Mouse (Mus musculus): Measurements from ENCODE around the gene Gpa33.

DNA sequence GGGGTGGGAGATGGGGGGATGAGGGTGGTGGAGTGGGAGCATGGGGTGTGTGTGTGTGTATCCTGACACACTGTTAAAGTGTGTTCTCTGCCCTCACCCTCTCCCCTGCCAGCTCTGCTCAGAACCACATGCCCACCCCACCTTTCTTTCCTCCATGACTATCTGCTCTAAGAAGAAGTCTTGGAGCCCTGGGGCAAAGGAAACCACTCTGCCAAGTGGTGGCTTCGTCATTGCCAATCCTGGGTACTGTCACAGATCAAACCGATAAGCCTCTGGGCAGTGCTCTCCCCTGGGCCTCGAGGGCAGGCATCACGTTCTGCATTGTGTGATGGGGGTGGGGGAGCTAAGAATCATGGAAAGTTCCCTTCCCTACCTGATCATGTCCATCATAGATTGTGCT is 2.3 kb downstream of the Gpa33 start:
- no peak for TF ChIP-seq CTCF (IDR thresholded peaks at IDR 0.05; ENCODE audit: low read depth)
- TF ChIP-seq EP300 (IDR thresholded peaks at IDR 0.05; ENCODE audit: low read depth) = no peak

Data from liver, embryonic 14.5 days (tissue).